Mouse (Mus musculus) embryonic facial prominence, embryonic 11.5 days (tissue): Measurements from ENCODE around the gene Lrp8. TPM values are rescaled to one million over a fixed set of nuclear protein-coding genes. Genes with fewer than 3 reads are reported as not detected.

Experiments used
- ATAC-seq: fragments of 200-750 bp; cut with Nextera tagmentation; replicated peaks from 2 replicates; pipeline ENCODE4 v1.8.0; 2017; ENCODE audit warnings: low read depth; ENCODE audit not compliant: insufficient number of reproducible peaks, low FRiP score, low TSS enrichment
- DNase-seq: peaks from one replicate; pipeline ENCODE4 v3.0.0-alpha.2; 2015; ENCODE audit warnings: low spot score
- H3K27ac ChIP-seq: fragments of 300-500 bp; sonication (generic); replicated peaks from 2 replicates; pipeline ENCODE4 v1.5.1; 2014; ENCODE audit warnings: mild to moderate bottlenecking, low read depth, low read length, control low read depth
- H3K27me3 ChIP-seq: fragments of 300-500 bp; sonication (generic); 2 replicates; pipeline ENCODE4 v1.6.1; 2014; ENCODE audit warnings: mild to moderate bottlenecking, low read length, moderate library complexity, mixed read lengths; ENCODE audit not compliant: control insufficient read depth, insufficient read depth
- H3K36me3 ChIP-seq: fragments of 300-500 bp; sonication (generic); replicated peaks from 2 replicates; pipeline ENCODE4 v1.6.1; 2014; ENCODE audit warnings: low read depth, mild to moderate bottlenecking, low read length, moderate library complexity, mixed read lengths; ENCODE audit not compliant: control insufficient read depth, insufficient read depth
- H3K4me1 ChIP-seq: fragments of 300-500 bp; sonication (generic); 2 replicates; pipeline ENCODE4 v1.6.1; 2014; ENCODE audit warnings: low read length, mixed read lengths; ENCODE audit not compliant: control insufficient read depth, insufficient read depth
- H3K4me2 ChIP-seq: fragments of 300-500 bp; sonication (generic); 2 replicates; pipeline ENCODE4 v1.6.1; 2014; ENCODE audit warnings: low read depth, mild to moderate bottlenecking, control low read depth, low read length, moderate library complexity
- H3K4me3 ChIP-seq: fragments of 300-500 bp; sonication (generic); 2 replicates; pipeline ENCODE4 v1.5.1; 2014; ENCODE audit warnings: low read depth, low read length, control low read depth
- H3K9ac ChIP-seq: fragments of 300-500 bp; sonication (generic); replicated peaks from 2 replicates; pipeline ENCODE4 v1.6.1; 2014; ENCODE audit warnings: mild to moderate bottlenecking, control low read depth, low read length
- H3K9me3 ChIP-seq: fragments of 300-500 bp; sonication (generic); replicated peaks from 2 replicates; pipeline ENCODE4 v1.6.1; 2016; ENCODE audit warnings: mild to moderate bottlenecking, low read length, inconsistent platforms, mixed read lengths; ENCODE audit not compliant: control insufficient read depth
- WGBS: fragments of 180-500 bp; shearing (Covaris S2); extraction: QIAGEN DNeasy Blood & Tissue Kit; methylation state at CpG from one replicate; pipeline ENCODE4 v1.1.7; 2014; 5-methylcytosine and 5-hydroxymethylcytosine counted together
- polyA plus RNA-seq: library from polyadenylated mRNA; unstranded; fragments of >200 nt; fragmentation: Nextera tagmentation; extraction: Ambion mirVana; gene quantifications from 2 replicates; pipeline ENCODE4 v1.2.1, GENCODE M21; 2014

Gene Lrp8
- 4.5 and 5.0 TPM in 2 replicates for polyA plus RNA-seq

DNA sequence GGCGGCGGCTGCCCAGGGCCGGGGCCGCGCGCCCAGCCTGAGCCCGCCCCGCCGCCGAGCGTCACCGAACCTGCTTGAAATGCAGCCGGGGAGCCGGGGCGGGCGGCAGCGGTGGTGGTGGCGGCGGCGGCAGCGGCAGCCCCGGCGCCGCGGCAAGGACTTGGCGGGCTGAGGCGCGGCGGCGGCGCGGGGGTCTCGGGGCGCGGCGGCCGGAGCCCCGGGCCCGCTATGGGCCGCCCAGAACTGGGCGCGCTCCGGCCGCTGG lies at the start of gene Lrp8:
Gene Lrp8 (plus strand): TSS at position 77 of the 265 bp plus-strand sequence.
- peak within 1 kb of the TSS; percentile 78 for H3K9ac ChIP-seq
- WGBS = under 1% methylated on average over 31 of the region's 44 CpGs
- no peaks in the 10 kb centered on the region for H3K36me3 ChIP-seq
- peak within 1 kb of the TSS; percentile 67 for H3K27ac ChIP-seq
- DNase-seq (no peak), ATAC-seq (no peak)
- 0 out of 2 replicates have a peak, but pooled peaks cover 3% of the 10 kb centered on the region for H3K27me3 ChIP-seq
- H3K4me2 ChIP-seq = peak within 1 kb of the TSS; percentile 100
- H3K9me3 ChIP-seq = no peaks in the 10 kb centered on the region
- H3K4me1 ChIP-seq = peaks cover 9% of the 10 kb centered on the region
- peak within 1 kb of the TSS; percentile 71 for H3K4me3 ChIP-seq

DNA sequence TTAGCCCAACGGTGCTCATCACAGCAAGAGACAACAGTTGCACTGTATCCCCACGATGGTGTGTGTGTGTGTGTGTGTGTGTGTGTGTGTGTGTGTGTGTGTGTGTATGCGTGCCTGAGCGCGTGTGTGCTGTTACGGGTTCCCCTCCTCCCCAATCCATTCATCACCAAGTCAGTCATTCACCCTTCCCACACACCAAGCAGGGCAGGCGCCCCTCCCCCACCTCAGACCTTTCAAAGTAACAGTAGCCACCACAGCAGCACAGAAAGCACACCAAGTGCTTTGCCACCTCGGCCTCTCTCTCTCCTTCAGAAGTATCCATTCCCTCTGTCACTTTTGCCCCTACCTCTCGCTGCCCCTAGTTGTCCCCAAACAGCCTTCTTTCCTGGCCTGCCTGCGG lies 45.8 kb upstream of the Lrp8 start:
- peak; percentile 41 for DNase-seq
- WGBS = 19% methylated on average over 10 of the region's 10 CpGs

GRCm38 (mm10) chr4:107757487-107758470 lies 44.3 kb upstream of the Lrp8 start:
- Histone ChIP-seq H3K27ac (no peak overlapping the region), H3K27me3 (no peaks in the 10 kb centered on the region)

More for the DNA sequence above, 45.8 kb upstream of the Lrp8 start:
- H3K9me3 ChIP-seq = no peaks in the 10 kb centered on the region
- no peak overlapping the region for H3K9ac ChIP-seq
- no peaks in the 10 kb centered on the region for H3K36me3 ChIP-seq
- H3K27me3 ChIP-seq = no peaks in the 10 kb centered on the region
- ATAC-seq = no peak
- no peak overlapping the region for H3K4me2 ChIP-seq
- H3K27ac ChIP-seq = no peak overlapping the region
- peaks cover 4% of the 10 kb centered on the region for H3K4me1 ChIP-seq
- H3K4me3 ChIP-seq = no peak overlapping the region

DNA sequence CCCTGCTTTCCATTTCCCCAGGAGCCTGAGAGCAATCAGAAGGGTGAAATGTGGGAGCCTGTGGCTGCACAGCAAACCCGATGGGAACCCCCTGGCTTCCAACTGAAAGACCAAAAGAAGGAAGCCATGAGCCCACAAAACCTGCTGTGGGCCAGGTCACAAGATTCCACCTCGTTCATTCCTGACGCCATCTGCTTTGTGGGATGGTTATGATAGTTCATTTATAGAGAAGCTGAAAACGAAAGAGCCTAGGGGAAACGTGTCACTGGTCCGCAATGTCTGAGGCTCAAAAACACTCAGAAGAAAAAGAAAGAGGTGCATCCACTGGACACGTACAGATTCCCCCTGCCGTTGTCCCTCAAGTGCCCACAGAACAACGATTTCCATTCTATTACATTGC lies 43.1 kb upstream of the Lrp8 start:
- H3K4me2 ChIP-seq = no peak overlapping the region; the same call in 1 of the 2 replicates
- no peaks in the 10 kb centered on the region for H3K9me3 ChIP-seq
- H3K27ac ChIP-seq = no peak overlapping the region
- no peaks in the 10 kb centered on the region for H3K27me3 ChIP-seq
- H3K9ac ChIP-seq = no peak overlapping the region
- ATAC-seq (no peak), DNase-seq (no peak)
- no peaks in the 10 kb centered on the region for H3K36me3 ChIP-seq
- 82% methylated on average over 9 of the region's 9 CpGs for WGBS
- H3K4me1 ChIP-seq = peaks cover 4% of the 10 kb centered on the region
- no peak overlapping the region for H3K4me3 ChIP-seq

More at GRCm38 (mm10) chr4:107757487-107758470, 44.3 kb upstream of the Lrp8 start:
- DNase-seq (no peak), ATAC-seq (no peak)
- H3K4me2 ChIP-seq = no peak overlapping the region
- H3K4me3 ChIP-seq = no peak overlapping the region
- WGBS = 67% methylated on average over 15 of the region's 15 CpGs
- no peaks in the 10 kb centered on the region for H3K9me3 ChIP-seq
- no peak overlapping the region for H3K9ac ChIP-seq
- no peaks in the 10 kb centered on the region for H3K36me3 ChIP-seq
- peaks cover 4% of the 10 kb centered on the region for H3K4me1 ChIP-seq

- 67% methylated on average over 3 of the region's 3 CpGs for WGBS
- DNase-seq = no peak
- no peak for ATAC-seq
- H3K27me3 ChIP-seq = no peaks in the 10 kb centered on the region
- H3K9ac ChIP-seq = no peak overlapping the region
- no peak overlapping the region for H3K4me2 ChIP-seq
- no peaks in the 10 kb centered on the region for H3K36me3 ChIP-seq
- no peak overlapping the region for H3K27ac ChIP-seq
- no peaks in the 10 kb centered on the region for H3K4me1 ChIP-seq
- H3K9me3 ChIP-seq = no peaks in the 10 kb centered on the region
- H3K4me3 ChIP-seq = no peak overlapping the region
These were observed 39.1 kb upstream of the Lrp8 start for GRCm38 (mm10) chr4:107763001-107763400.

- no peaks in the 10 kb centered on the region for H3K36me3 ChIP-seq
- H3K9ac ChIP-seq = no peak overlapping the region
- H3K4me3 ChIP-seq = no peak overlapping the region
- H3K27ac ChIP-seq = no peak overlapping the region
- no peaks in the 10 kb centered on the region for H3K4me1 ChIP-seq
- H3K9me3 ChIP-seq = no peaks in the 10 kb centered on the region
- H3K4me2 ChIP-seq = no peak overlapping the region
- WGBS = 97% methylated on average over 2 of the region's 2 CpGs
- no peak for ATAC-seq
- H3K27me3 ChIP-seq = no peaks in the 10 kb centered on the region
- DNase-seq = no peak
These were observed 38.5 kb upstream of the Lrp8 start for GRCm38 (mm10) chr4:107763598-107763997.

DNA sequence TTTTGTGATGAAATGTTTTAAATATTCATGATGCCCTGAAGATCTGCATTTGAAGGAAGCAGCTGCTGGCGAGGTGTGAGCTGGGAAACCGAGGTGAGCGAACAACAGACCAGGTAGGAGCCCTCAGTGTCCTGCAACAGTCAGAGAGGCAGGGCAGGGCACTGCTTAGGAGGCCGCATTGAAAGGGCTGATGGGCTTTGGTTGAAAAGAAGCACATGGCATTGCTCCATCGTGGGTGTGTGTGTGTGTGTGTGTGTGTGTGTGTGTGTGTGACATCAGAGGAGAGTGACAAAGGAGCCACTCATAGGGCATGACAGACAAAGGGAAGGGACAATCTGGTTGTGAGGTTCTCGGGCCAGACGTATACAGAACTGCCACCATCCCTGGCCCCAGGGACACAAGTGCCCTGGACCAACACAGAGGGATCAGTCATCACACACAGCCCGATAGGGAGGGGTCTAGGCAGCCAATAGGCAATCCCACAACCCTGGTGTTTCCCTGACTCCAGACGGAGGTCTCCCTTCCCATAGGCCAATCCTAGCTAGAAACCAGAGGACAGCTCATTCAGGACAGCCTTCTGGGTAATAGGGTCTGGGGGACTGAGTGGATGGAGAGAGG lies 36.8 kb upstream of the Lrp8 start:
- Histone ChIP-seq H3K4me3 (no peak overlapping the region), H3K9me3 (no peaks in the 10 kb centered on the region), H3K9ac (no peak overlapping the region), H3K4me1 (no peaks in the 10 kb centered on the region), H3K36me3 (no peaks in the 10 kb centered on the region), H3K27me3 (no peaks in the 10 kb centered on the region), H3K4me2 (no peak overlapping the region), H3K27ac (no peak overlapping the region)
- WGBS = 49% methylated on average over 9 of the region's 9 CpGs
- ATAC-seq (0 out of 2 replicates have a peak, but pooled peaks have one; percentile 52), DNase-seq (no peak)

DNA sequence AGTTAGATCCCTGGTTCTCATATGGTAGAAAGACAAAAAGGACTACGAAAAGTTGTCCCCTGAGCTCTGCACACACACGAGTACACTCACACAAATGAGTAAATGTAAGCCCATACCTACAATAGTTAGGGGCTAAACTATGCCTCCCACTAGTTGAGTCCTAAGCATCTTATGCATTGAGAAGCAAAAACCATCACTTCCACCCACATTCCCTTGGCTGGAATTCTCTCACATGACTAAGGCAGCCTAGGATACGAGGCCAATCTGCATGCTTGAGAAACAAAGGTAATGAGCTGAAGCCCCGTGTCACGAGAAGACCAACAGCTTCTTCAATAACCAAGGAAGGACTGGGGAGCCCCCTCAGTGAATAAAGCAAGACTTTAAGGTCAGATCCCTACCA lies 35.9 kb upstream of the Lrp8 start:
- no peak for ATAC-seq
- H3K4me2 ChIP-seq = no peak overlapping the region
- 62% methylated on average over 5 of the region's 5 CpGs for whole genome bisulfite sequencing
- no peaks in the 10 kb centered on the region for H3K9me3 ChIP-seq
- no peaks in the 10 kb centered on the region for H3K4me1 ChIP-seq
- no peaks in the 10 kb centered on the region for H3K27me3 ChIP-seq
- DNase-seq = no peak
- H3K27ac ChIP-seq = no peak overlapping the region
- no peaks in the 10 kb centered on the region for H3K36me3 ChIP-seq
- no peak overlapping the region for H3K9ac ChIP-seq
- no peak overlapping the region for H3K4me3 ChIP-seq
